Mouse (Mus musculus): ENCODE results near the gene Slc26a3. TPM values are rescaled to one million over a fixed set of nuclear protein-coding genes. Genes with fewer than 3 reads are reported as not detected.

Slc26a3 gene
- polyA plus RNA-seq, 1 experiment: not detected

GRCm38 (mm10) chr12:31499314-31500131 lies 108.9 kb downstream of the Slc26a3 start, which contains the start of gene Cbll1:
TSS of gene Cbll1 (minus strand) at chr12:31499616.
- Histone ChIP-seq H3K27me3 (ENCODE audit: control insufficient read depth, insufficient read depth, insufficient read length) (no peaks in the 10 kb centered on the region), H3ac (ENCODE audit: control insufficient read depth, insufficient read length) (peak within 1 kb of the TSS; percentile 85), H3K4me2 (ENCODE audit: low read depth) (peak within 1 kb of the TSS; percentile 97), H3K79me2 (ENCODE audit: control insufficient read depth, insufficient read depth) (peaks cover 41% of the 10 kb centered on the region), H3K4me3 (peak within 1 kb of the TSS; percentile 98), H3K36me3 (ENCODE audit: control insufficient read depth, insufficient read depth) (no peaks in the 10 kb centered on the region)
- TF ChIP-seq POLR2AphosphoS2 (IDR thresholded peaks at IDR 0.05; ENCODE audit: insufficient read length, low read depth): peak; percentile 88
- TF ChIP-seq POLR2A (IDR thresholded peaks at IDR 0.05; ENCODE audit: insufficient read length, low read depth): peak; percentile 84
- TF ChIP-seq MAX (IDR thresholded peaks at IDR 0.05; ENCODE audit: low read depth): no peak

DNA sequence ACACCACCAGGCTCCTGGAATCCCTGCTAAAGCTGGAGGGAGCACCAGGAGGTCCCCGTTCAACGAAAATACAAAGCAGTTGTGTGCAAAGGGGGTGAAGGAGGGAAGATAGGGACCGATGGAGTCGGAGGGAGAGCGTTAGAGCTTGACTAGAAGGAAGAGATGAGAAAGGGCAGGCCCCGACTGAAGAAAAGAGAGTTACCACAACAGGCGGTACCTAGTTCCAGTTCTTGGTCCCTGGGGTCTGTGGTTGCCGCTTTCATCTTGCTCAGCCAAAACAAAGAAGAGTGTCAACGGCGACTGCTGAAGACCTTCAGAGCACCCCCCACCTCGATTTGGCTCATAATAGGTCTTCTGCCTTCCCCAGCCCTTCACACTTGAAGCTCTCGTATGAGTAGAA lies 109.5 kb downstream of the Slc26a3 start:
- Histone ChIP-seq H3K4me3 (peak overlapping the region; percentile 98), H3K79me2 (ENCODE audit: control insufficient read depth, insufficient read depth) (peaks cover 41% of the 10 kb centered on the region), H3K27me3 (ENCODE audit: control insufficient read depth, insufficient read depth, insufficient read length) (no peaks in the 10 kb centered on the region), H3K36me3 (ENCODE audit: control insufficient read depth, insufficient read depth) (no peaks in the 10 kb centered on the region), H3ac (ENCODE audit: control insufficient read depth, insufficient read length) (peak overlapping the region; percentile 85), H3K4me2 (ENCODE audit: low read depth) (peak overlapping the region; percentile 97)
- TF ChIP-seq SRF (IDR thresholded peaks at IDR 0.05; ENCODE audit: control insufficient read depth, insufficient read length, low read depth): no peak
- TF ChIP-seq TCF3 (IDR thresholded peaks at IDR 0.05; ENCODE audit: insufficient read length, low read depth): no peak
- no peak for TF ChIP-seq USF1 (IDR thresholded peaks at IDR 0.05; ENCODE audit: low read depth)
- no peak for TF ChIP-seq POLR2A (IDR thresholded peaks at IDR 0.05; ENCODE audit: insufficient read length, low read depth)
- no peak for TF ChIP-seq REST (IDR thresholded peaks at IDR 0.05; ENCODE audit: insufficient read depth, insufficient read length)
- TF ChIP-seq MYOD1 (IDR thresholded peaks at IDR 0.05; ENCODE audit: control insufficient read depth in 1 of 3, insufficient read length in 2 of 3, low read depth in 2 of 3): no peak
- TF ChIP-seq MYOG (IDR thresholded peaks at IDR 0.05; ENCODE audit: control insufficient read depth in 1 of 3, insufficient read depth in 1 of 3, insufficient read length in 2 of 3, low read depth in 2 of 3): no peak

DNA sequence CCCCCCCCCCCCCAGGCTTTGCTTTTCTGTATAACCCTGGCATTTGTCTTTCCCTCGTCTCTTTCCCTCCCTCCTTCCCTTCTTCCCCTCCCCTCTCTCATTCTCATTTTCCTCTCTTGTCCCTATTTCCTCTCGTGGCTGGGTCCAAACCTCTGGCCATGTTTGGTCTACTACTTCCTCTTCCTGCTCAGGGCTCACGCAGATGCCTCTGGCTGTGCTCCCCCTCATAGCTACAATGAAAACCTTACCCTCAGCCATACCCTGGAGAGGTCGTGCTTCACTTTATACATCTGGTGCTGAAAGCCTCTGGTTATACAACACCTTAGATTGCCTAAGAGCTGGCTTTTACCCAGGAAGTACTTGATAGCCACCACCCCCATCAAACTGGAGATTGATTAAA lies 110.6 kb downstream of the Slc26a3 start:
- Histone ChIP-seq H3K79me2 (ENCODE audit: control insufficient read depth, insufficient read depth) (peaks cover 30% of the 10 kb centered on the region), H3ac (ENCODE audit: control insufficient read depth, insufficient read length) (no peak overlapping the region), H3K4me3 (no peak overlapping the region), H3K27me3 (ENCODE audit: control insufficient read depth, insufficient read depth, insufficient read length) (no peaks in the 10 kb centered on the region), H3K36me3 (ENCODE audit: control insufficient read depth, insufficient read depth) (no peaks in the 10 kb centered on the region), H3K4me2 (ENCODE audit: low read depth) (no peak overlapping the region)
- TF ChIP-seq USF1 (IDR thresholded peaks at IDR 0.05; ENCODE audit: low read depth): no peak

DNA sequence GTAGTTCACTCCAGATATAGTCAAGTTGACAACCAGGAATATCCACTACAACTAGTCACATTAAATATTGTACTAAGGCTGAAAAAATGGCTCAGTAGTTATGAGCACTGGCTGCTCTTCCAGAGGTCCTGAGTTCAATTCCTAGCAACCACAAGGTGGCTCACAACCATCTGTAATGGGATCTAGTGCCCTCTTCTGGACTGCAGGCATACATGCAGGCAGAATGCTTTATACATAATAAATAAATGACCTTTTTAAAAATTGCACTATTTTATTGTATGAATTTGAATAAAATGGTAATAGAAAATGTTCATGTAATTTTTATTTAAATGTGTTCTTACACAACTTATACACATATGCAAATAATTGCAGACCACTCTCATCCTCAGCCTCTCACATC lies 112.5 kb downstream of the Slc26a3 start:
- H3K79me2 ChIP-seq (ENCODE audit: control insufficient read depth, insufficient read depth): peaks cover 11% of the 10 kb centered on the region
- H3K4me3 ChIP-seq: no peak overlapping the region
- H3ac ChIP-seq (ENCODE audit: control insufficient read depth, insufficient read length): no peak overlapping the region
- H3K36me3 ChIP-seq (ENCODE audit: control insufficient read depth, insufficient read depth): no peaks in the 10 kb centered on the region
- no peaks in the 10 kb centered on the region for H3K27me3 ChIP-seq (ENCODE audit: control insufficient read depth, insufficient read depth, insufficient read length)
- no peak overlapping the region for H3K4me2 ChIP-seq (ENCODE audit: low read depth)
- TF ChIP-seq MYOG (IDR thresholded peaks at IDR 0.05; ENCODE audit: control insufficient read depth in 1 of 3, insufficient read depth in 1 of 3, insufficient read length in 2 of 3, low read depth in 2 of 3) (no peak), E2F4 (IDR thresholded peaks at IDR 0.05; ENCODE audit: insufficient read depth) (no peak), POLR2AphosphoS2 (IDR thresholded peaks at IDR 0.05; ENCODE audit: insufficient read length, low read depth) (no peak)

GRCm38 (mm10) chr12:31507718-31508364 lies 117.2 kb downstream of the Slc26a3 start:
- TF ChIP-seq USF1 (IDR thresholded peaks at IDR 0.05; ENCODE audit: low read depth) (no peak), MYOD1 (IDR thresholded peaks at IDR 0.05; ENCODE audit: control insufficient read depth in 1 of 3, insufficient read length in 2 of 3, low read depth in 2 of 3) (no peak), TCF3 (IDR thresholded peaks at IDR 0.05; ENCODE audit: insufficient read length, low read depth) (no peak), SRF (IDR thresholded peaks at IDR 0.05; ENCODE audit: control insufficient read depth, insufficient read length, low read depth) (no peak), MYOG (IDR thresholded peaks at IDR 0.05; ENCODE audit: control insufficient read depth in 1 of 3, insufficient read depth in 1 of 3, insufficient read length in 2 of 3, low read depth in 2 of 3) (no peak), POLR2AphosphoS2 (IDR thresholded peaks at IDR 0.05; ENCODE audit: insufficient read length, low read depth) (no peak), E2F4 (IDR thresholded peaks at IDR 0.05; ENCODE audit: insufficient read depth) (no peak), CEBPB (IDR thresholded peaks at IDR 0.05; ENCODE audit: insufficient read depth, poor library complexity, severe bottlenecking) (no peak), MAX (IDR thresholded peaks at IDR 0.05; ENCODE audit: low read depth) (no peak), TCF12 (IDR thresholded peaks at IDR 0.05; ENCODE audit: insufficient read depth, poor library complexity, severe bottlenecking) (no peak)
- Histone ChIP-seq H3K4me2 (ENCODE audit: low read depth) (peak overlapping the region; percentile 22), H3K27me3 (ENCODE audit: control insufficient read depth, insufficient read depth, insufficient read length) (no peaks in the 10 kb centered on the region), H3K36me3 (ENCODE audit: control insufficient read depth, insufficient read depth) (no peaks in the 10 kb centered on the region), H3ac (ENCODE audit: control insufficient read depth, insufficient read length) (no peak overlapping the region), H3K4me3 (no peak overlapping the region), H3K79me2 (ENCODE audit: control insufficient read depth, insufficient read depth) (no peaks in the 10 kb centered on the region)

Measured in myocyte (in vitro differentiated cells).